Mouse (Mus musculus) MEL (cell line): ENCODE measurements around the gene Tnik. TPM values are rescaled to one million over a fixed set of nuclear protein-coding genes. Genes with fewer than 3 reads are reported as not detected.

Source experiments
- DNase-seq: peaks from one replicate; pipeline ENCODE4 v3.0.0; 2011; ENCODE audit warnings: low read depth, low spot score
- H3K27ac ChIP-seq: 2 replicates; pipeline ENCODE4 v1.5.1; 2012; ENCODE audit warnings: low read depth, mild to moderate bottlenecking, control low read depth, low read length, moderate library complexity; ENCODE audit not compliant: control insufficient read depth
- H3K27me3 ChIP-seq, 2 experiments: fragments of 150-350 bp in 1 of 2; sonication (generic) in 1 of 2; 2 replicates each; pipeline ENCODE4 v1.6.1; 2012; ENCODE audit warnings: low read length in 2 of 2, mild to moderate bottlenecking in 2 of 2, improper control_type of control experiment in 1 of 2, moderate library complexity in 1 of 2; ENCODE audit not compliant: insufficient read depth in 2 of 2, control insufficient read depth in 1 of 2
- H3K36me3 ChIP-seq, 2 experiments: 2 replicates each; pipeline ENCODE4 v1.6.1; 2012 to 2014; ENCODE audit warnings: low read length in 2 of 2, improper control_type of control experiment in 1 of 2, inconsistent platforms in 1 of 2, mild to moderate bottlenecking in 1 of 2; ENCODE audit not compliant: insufficient read depth in 2 of 2, control insufficient read depth in 1 of 2
- H3K4me1 ChIP-seq, 2 experiments: fragments of 150-350 bp in 1 of 2; sonication (generic) in 1 of 2; 2 replicates each; pipeline ENCODE4 v1.6.1; 2012; ENCODE audit warnings: low read length in 2 of 2, improper control_type of control experiment in 1 of 2, mild to moderate bottlenecking in 1 of 2; ENCODE audit not compliant: insufficient read depth in 2 of 2, control insufficient read depth in 1 of 2
- H3K4me3 ChIP-seq, 2 experiments: fragments of 150-350 bp in 1 of 2; sonication (generic) in 1 of 2; 2 replicates each; pipeline ENCODE4 v1.5.1; 2012; ENCODE audit warnings: low read depth in 2 of 2, low read length in 2 of 2, mild to moderate bottlenecking in 2 of 2, moderate library complexity in 2 of 2, control low read depth in 1 of 2, improper control_type of control experiment in 1 of 2; ENCODE audit not compliant: control insufficient read depth in 1 of 2, insufficient read depth in 1 of 2
- H3K79me2 ChIP-seq: 2 replicates; pipeline ENCODE4 v1.6.1; 2012; ENCODE audit warnings: mild to moderate bottlenecking, low read length, moderate library complexity; ENCODE audit not compliant: control insufficient read depth, poor library complexity, insufficient read depth
- H3K9ac ChIP-seq: 2 replicates; pipeline ENCODE4 v1.6.1; 2012; ENCODE audit warnings: low read depth, mild to moderate bottlenecking, control low read depth, low read length, moderate library complexity; ENCODE audit not compliant: control insufficient read depth, poor library complexity, severe bottlenecking
- H3K9me3 ChIP-seq: fragments of 150-350 bp; sonication (generic); replicated peaks from 2 replicates; pipeline ENCODE4 v1.6.1; 2012; ENCODE audit warnings: mild to moderate bottlenecking, low read length, improper control_type of control experiment, moderate library complexity; ENCODE audit not compliant: insufficient read depth
- CHD1 ChIP-seq: IDR thresholded peaks from 2 replicates; pipeline ENCODE4 v1.6.1; 2012; ENCODE audit warnings: low read depth, mild to moderate bottlenecking, inconsistent platforms, low read length, improper control_type of control experiment
- E2F4 ChIP-seq: IDR thresholded peaks from 2 replicates; pipeline ENCODE4 v1.6.1; 2011; ENCODE audit warnings: low read depth, low read length, improper control_type of control experiment, borderline replicate concordance
- EP300 ChIP-seq, 2 experiments: IDR thresholded peaks; 2 replicates each; pipeline ENCODE4 v1.6.1; 2011; ENCODE audit warnings: improper control_type of control experiment in 2 of 2, low read length in 2 of 2, low read depth in 1 of 2, mild to moderate bottlenecking in 1 of 2
- ETS1 ChIP-seq: IDR thresholded peaks from 2 replicates; pipeline ENCODE4 v1.6.1; 2012; ENCODE audit warnings: low read depth, mild to moderate bottlenecking, inconsistent platforms, low read length, improper control_type of control experiment, moderate library complexity
- GABPA ChIP-seq: IDR thresholded peaks from 2 replicates; pipeline ENCODE4 v1.6.1; 2012; ENCODE audit warnings: low read depth, mild to moderate bottlenecking, inconsistent platforms, low read length, improper control_type of control experiment, moderate library complexity
- HCFC1 ChIP-seq: IDR thresholded peaks from 2 replicates; pipeline ENCODE4 v1.6.1; 2012; ENCODE audit warnings: low read depth, mild to moderate bottlenecking, inconsistent platforms, low read length, improper control_type of control experiment, moderate library complexity
- JUND ChIP-seq: IDR thresholded peaks from 2 replicates; pipeline ENCODE4 v1.6.1; 2011; ENCODE audit warnings: low read depth, mild to moderate bottlenecking, improper control_type of control experiment, low read length
- KAT2A ChIP-seq: conservative IDR thresholded peaks from 2 replicates; pipeline ENCODE4 v1.6.1; 2012; ENCODE audit warnings: low read depth, low read length, improper control_type of control experiment, inconsistent platforms
- MAFK ChIP-seq: IDR thresholded peaks from 2 replicates; pipeline ENCODE4 v1.6.1; 2011; ENCODE audit warnings: low read depth, mild to moderate bottlenecking, low read length, improper control_type of control experiment, borderline replicate concordance
- MEF2A ChIP-seq: IDR thresholded peaks from 2 replicates; pipeline ENCODE4 v1.6.1; 2014; ENCODE audit warnings: low read depth, mild to moderate bottlenecking, inconsistent platforms, low read length, improper control_type of control experiment; ENCODE audit not compliant: poor library complexity, insufficient replicate concordance, severe bottlenecking; ENCODE audit errors: extremely low read depth
- MXI1 ChIP-seq: IDR thresholded peaks from 2 replicates; pipeline ENCODE4 v1.6.1; 2011; ENCODE audit warnings: mild to moderate bottlenecking, low read depth, low read length, improper control_type of control experiment
- MYB ChIP-seq: IDR thresholded peaks from 2 replicates; pipeline ENCODE4 v1.6.1; 2011; ENCODE audit warnings: mild to moderate bottlenecking, low read depth, low read length, improper control_type of control experiment
- MYC ChIP-seq: IDR thresholded peaks from 2 replicates; pipeline ENCODE4 v1.6.1; 2011; ENCODE audit warnings: low read depth, mild to moderate bottlenecking, low read length, improper control_type of control experiment, moderate library complexity
- NELFE ChIP-seq: IDR thresholded peaks from 2 replicates; pipeline ENCODE4 v1.6.1; 2011; ENCODE audit warnings: low read depth, low read length, improper control_type of control experiment
- NRF1 ChIP-seq: IDR thresholded peaks from 2 replicates; pipeline ENCODE4 v1.6.1; 2014; ENCODE audit warnings: low read depth, mild to moderate bottlenecking, inconsistent platforms, low read length, improper control_type of control experiment, moderate library complexity; ENCODE audit not compliant: poor library complexity, insufficient read depth, severe bottlenecking
- POLR2A ChIP-seq, 2 experiments: IDR thresholded peaks; 2 replicates each; pipeline ENCODE4 v1.6.1; 2011 to 2012; ENCODE audit warnings: low read length in 2 of 2, mild to moderate bottlenecking in 2 of 2, control low read depth in 1 of 2, improper control_type of control experiment in 1 of 2, low read depth in 1 of 2, moderate library complexity in 1 of 2; ENCODE audit not compliant: control insufficient read depth in 1 of 2, insufficient read depth in 1 of 2, poor library complexity in 1 of 2
- POLR2AphosphoS2 ChIP-seq: IDR thresholded peaks from 2 replicates; pipeline ENCODE4 v1.6.1; 2011; ENCODE audit warnings: low read length, improper control_type of control experiment
- POLR2AphosphoS5 ChIP-seq: IDR thresholded peaks from 2 replicates; pipeline ENCODE4 v1.6.1; 2012; ENCODE audit warnings: low read depth, borderline replicate concordance, mild to moderate bottlenecking, inconsistent platforms, low read length, moderate library complexity, mixed read lengths
- SIN3A ChIP-seq: IDR thresholded peaks from 2 replicates; pipeline ENCODE4 v1.6.1; 2012; ENCODE audit warnings: low read length, improper control_type of control experiment, inconsistent platforms
- TCF12 ChIP-seq: IDR thresholded peaks from 2 replicates; pipeline ENCODE4 v1.6.1; 2014; ENCODE audit warnings: low read depth, mild to moderate bottlenecking, inconsistent platforms, low read length, improper control_type of control experiment, moderate library complexity
- USF1 ChIP-seq: IDR thresholded peaks from 2 replicates; pipeline ENCODE4 v1.6.1; 2014; ENCODE audit warnings: low read depth, mild to moderate bottlenecking, inconsistent platforms, low read length, improper control_type of control experiment, moderate library complexity
- ZMIZ1 ChIP-seq: IDR thresholded peaks from 2 replicates; pipeline ENCODE4 v1.6.1; 2012; ENCODE audit warnings: low read depth, mild to moderate bottlenecking, inconsistent platforms, low read length, improper control_type of control experiment, moderate library complexity
- polyA plus RNA-seq, 2 experiments: library from polyadenylated mRNA; stranded (reverse) in 1 of 2; unstranded in 1 of 2; fragments of >175 nt in 1 of 2; fragments of >200 nt in 1 of 2; gene quantifications; 2 replicates each; pipeline versions ENCODE4 v1.2.1 to v1.2.4; 2012; ENCODE audit warnings: low replicate concordance in 2 of 2, low read depth in 1 of 2; ENCODE audit not compliant: insufficient read length in 2 of 2, insufficient read depth in 1 of 2, missing spikeins in 1 of 2
- total RNA-seq: library from RNA; depleted of rRNA; stranded (reverse); fragments of 300-350 nt; gene quantifications from 2 replicates; pipeline ENCODE4 v1.2.3, GENCODE M21; 2012

Tnik gene
- total and polyA plus RNA-seq, 3 experiments, result 9.9 to 78.4 (median 13.6) TPM

- no peak for TF ChIP-seq SIN3A
- TF ChIP-seq POLR2AphosphoS2, result no peak
- TF ChIP-seq TCF12, result no peak
- TF ChIP-seq NELFE, result no peak
- no peak for TF ChIP-seq KAT2A
- no peak for TF ChIP-seq MYB
- no peak for TF ChIP-seq CHD1
- TF ChIP-seq POLR2A (IDR thresholded peaks at IDR 0.05; ENCODE audit: control insufficient read depth in 1 of 2, insufficient read depth in 1 of 2, low read depth in 1 of 2, low read length in 2 of 2, poor library complexity in 1 of 2), result no peak
- no peak for TF ChIP-seq ZMIZ1
- TF ChIP-seq E2F4, result no peak
- TF ChIP-seq ETS1, result no peak
- TF ChIP-seq GABPA, result no peak
- no peak for TF ChIP-seq MEF2A
- no peak for TF ChIP-seq USF1
- TF ChIP-seq MYC, result no peak
- no peak for TF ChIP-seq POLR2AphosphoS5
- no peak for TF ChIP-seq HCFC1
- no peak for TF ChIP-seq MXI1
- no peak for TF ChIP-seq NRF1
- Histone ChIP-seq H3K9ac (no peak overlapping the region), H3K9me3 (no peaks in the 10 kb centered on the region), H3K4me1 (no peaks in the 10 kb centered on the region), H3K79me2 (no peaks in the 10 kb centered on the region), H3K27ac (no peak overlapping the region), H3K27me3 (no peaks in the 10 kb centered on the region), H3K4me3 (no peak overlapping the region), H3K36me3 (no peaks in the 10 kb centered on the region)
- DNase-seq, result no peak
These were observed 246.4 kb downstream of the Tnik start for GRCm38 (mm10) chr3:28509337-28509935.

GRCm38 (mm10) chr3:28523004-28523482, 260.0 kb downstream of the Tnik start:
- Histone ChIP-seq H3K9ac (no peak overlapping the region), H3K79me2 (no peaks in the 10 kb centered on the region), H3K27me3 (no peaks in the 10 kb centered on the region), H3K4me3 (no peak overlapping the region), H3K4me1 (no peaks in the 10 kb centered on the region), H3K9me3 (no peaks in the 10 kb centered on the region), H3K27ac (no peak overlapping the region), H3K36me3 (no peaks in the 10 kb centered on the region)
- no peak for TF ChIP-seq EP300 (IDR thresholded peaks at IDR 0.05; ENCODE audit: low read depth in 1 of 2, low read length in 2 of 2)
- no peak for TF ChIP-seq NRF1
- no peak for TF ChIP-seq USF1
- no peak for TF ChIP-seq ETS1
- TF ChIP-seq MAFK, result no peak
- TF ChIP-seq MEF2A, result no peak
- TF ChIP-seq POLR2A (IDR thresholded peaks at IDR 0.05; ENCODE audit: control insufficient read depth in 1 of 2, insufficient read depth in 1 of 2, low read depth in 1 of 2, low read length in 2 of 2, poor library complexity in 1 of 2), result no peak
- TF ChIP-seq JUND, result no peak
- no peak for TF ChIP-seq MYC
- no peak for DNase-seq
